Mouse (Mus musculus) testis, adult 2 months (tissue): ENCODE data around the gene Prrt1.

Source experiments
- CTCF ChIP-seq: fragments of 200-500 bp; IDR thresholded peaks from 2 replicates; pipeline ENCODE4 v1.5.1; 2012; ENCODE audit warnings: low read depth, mild to moderate bottlenecking, inconsistent platforms, low read length, moderate library complexity; ENCODE audit not compliant: control insufficient read depth, insufficient read depth, insufficient replicate concordance
- POLR2A ChIP-seq: fragments of 200-500 bp; IDR thresholded peaks from 2 replicates; pipeline ENCODE4 v1.6.1; 2012; ENCODE audit warnings: low read depth, mild to moderate bottlenecking, inconsistent platforms, low read length, moderate library complexity; ENCODE audit not compliant: control insufficient read depth

DNA sequence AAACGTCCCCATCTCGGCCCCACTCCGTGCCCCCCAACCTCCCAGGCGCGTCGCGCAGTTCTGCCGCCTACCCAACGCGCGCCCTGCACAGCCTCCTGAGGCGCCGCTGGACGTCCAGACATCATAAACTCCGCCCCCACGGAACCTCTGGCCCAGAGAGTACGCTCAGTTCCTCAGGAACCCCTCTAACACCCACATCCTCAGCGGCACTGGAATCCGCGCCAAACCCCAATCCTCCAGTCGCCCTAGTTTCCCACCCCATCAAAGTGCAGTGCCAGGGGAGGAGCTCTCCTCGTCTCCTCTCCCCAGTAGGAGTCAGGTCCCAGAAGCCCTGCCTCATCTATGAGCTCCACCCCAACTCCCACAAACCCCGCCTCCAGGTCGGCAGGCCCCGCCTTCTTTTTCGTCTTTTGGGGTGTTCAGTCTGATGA lies 2.9 kb downstream of the Prrt1 start:
- TF ChIP-seq CTCF (no peak), POLR2A (no peak)
